Mouse (Mus musculus): ENCODE results near the gene Gh. TPM values are rescaled to one million over a fixed set of nuclear protein-coding genes. Genes with fewer than 3 reads are reported as not detected.

Gene Gh
- polyA plus RNA-seq, 1 experiment = not detected

- Histone ChIP-seq H3K9me3 (replicated peaks; ENCODE audit: control insufficient read depth, insufficient read depth, low read length, poor library complexity, severe bottlenecking) (no peaks in the 10 kb centered on the region), H3K9ac (ENCODE audit: low read depth, poor library complexity, severe bottlenecking) (no peak within 1 kb of the TSS), H3K36me3 (ENCODE audit: control insufficient read depth, insufficient read depth, low read length, poor library complexity, severe bottlenecking) (no peaks in the 10 kb centered on the region), H3K27me3 (ENCODE audit: control insufficient read depth, insufficient read depth, low read length, poor library complexity, severe bottlenecking) (no peaks in the 10 kb centered on the region), H3K27ac (ENCODE audit: insufficient read depth, low read length) (no peak within 1 kb of the TSS), H3K4me1 (ENCODE audit: control insufficient read depth, insufficient read depth, low read length) (peaks cover 8% of the 10 kb centered on the region), H3K4me3 (ENCODE audit: low read depth, low read length) (no peak within 1 kb of the TSS)
- no peak for TF ChIP-seq POLR2A (IDR thresholded peaks at IDR 0.05; ENCODE audit: insufficient read depth, low read length)
- TF ChIP-seq EP300 (IDR thresholded peaks at IDR 0.05; ENCODE audit: insufficient read depth, low read depth, low read length) = peak; percentile 52; the same call in 1 of the 2 replicates
- TF ChIP-seq CTCF (IDR thresholded peaks at IDR 0.05; ENCODE audit: low read depth, low read length) = peak; percentile 81
Measured at GRCm38 (mm10) chr11:106276454-106276853, 25.2 kb downstream of the Gh start, which contains the start of gene Tcam1. Gene Tcam1 (plus strand): TSS chr11:106276672.

GRCm38 (mm10) chr11:106274971-106275411 lies 26.7 kb downstream of the Gh start:
- no peaks in the 10 kb centered on the region for H3K36me3 ChIP-seq (ENCODE audit: control insufficient read depth, insufficient read depth, low read length, poor library complexity, severe bottlenecking)
- no peak overlapping the region for H3K27ac ChIP-seq (ENCODE audit: insufficient read depth, low read length)
- H3K9me3 ChIP-seq (replicated peaks; ENCODE audit: control insufficient read depth, insufficient read depth, low read length, poor library complexity, severe bottlenecking) = no peaks in the 10 kb centered on the region
- no peak overlapping the region for H3K4me3 ChIP-seq (ENCODE audit: low read depth, low read length)
- no peaks in the 10 kb centered on the region for H3K27me3 ChIP-seq (ENCODE audit: control insufficient read depth, insufficient read depth, low read length, poor library complexity, severe bottlenecking)
- TF ChIP-seq EP300 (IDR thresholded peaks at IDR 0.05; ENCODE audit: insufficient read depth, low read depth, low read length) = no peak
- peaks cover 8% of the 10 kb centered on the region for H3K4me1 ChIP-seq (ENCODE audit: control insufficient read depth, insufficient read depth, low read length)
- no peak overlapping the region for H3K9ac ChIP-seq (ENCODE audit: low read depth, poor library complexity, severe bottlenecking)

GRCm38 (mm10) chr11:106274374-106274773 lies 27.3 kb downstream of the Gh start:
- Histone ChIP-seq H3K27ac (ENCODE audit: insufficient read depth, low read length) (no peak overlapping the region), H3K4me3 (ENCODE audit: low read depth, low read length) (no peak overlapping the region), H3K9ac (ENCODE audit: low read depth, poor library complexity, severe bottlenecking) (peak overlapping the region; percentile 84; the same call in 1 of the 2 replicates), H3K4me1 (ENCODE audit: control insufficient read depth, insufficient read depth, low read length) (peaks cover 8% of the 10 kb centered on the region), H3K27me3 (ENCODE audit: control insufficient read depth, insufficient read depth, low read length, poor library complexity, severe bottlenecking) (no peaks in the 10 kb centered on the region), H3K9me3 (replicated peaks; ENCODE audit: control insufficient read depth, insufficient read depth, low read length, poor library complexity, severe bottlenecking) (no peaks in the 10 kb centered on the region), H3K36me3 (ENCODE audit: control insufficient read depth, insufficient read depth, low read length, poor library complexity, severe bottlenecking) (no peaks in the 10 kb centered on the region)
- no peak for TF ChIP-seq POLR2A (IDR thresholded peaks at IDR 0.05; ENCODE audit: insufficient read depth, low read length)
- no peak for TF ChIP-seq EP300 (IDR thresholded peaks at IDR 0.05; ENCODE audit: insufficient read depth, low read depth, low read length)
- TF ChIP-seq CTCF (IDR thresholded peaks at IDR 0.05; ENCODE audit: low read depth, low read length) = no peak

- TF ChIP-seq POLR2A (IDR thresholded peaks at IDR 0.05; ENCODE audit: insufficient read depth, low read length) = no peak
- no peak for TF ChIP-seq CTCF (IDR thresholded peaks at IDR 0.05; ENCODE audit: low read depth, low read length)
- no peak for TF ChIP-seq EP300 (IDR thresholded peaks at IDR 0.05; ENCODE audit: insufficient read depth, low read depth, low read length)
- peak overlapping the region; percentile 63 for H3K4me3 ChIP-seq (ENCODE audit: low read depth, low read length)
- no peaks in the 10 kb centered on the region for H3K36me3 ChIP-seq (ENCODE audit: control insufficient read depth, insufficient read depth, low read length, poor library complexity, severe bottlenecking)
- no peaks in the 10 kb centered on the region for H3K9me3 ChIP-seq (replicated peaks; ENCODE audit: control insufficient read depth, insufficient read depth, low read length, poor library complexity, severe bottlenecking)
- H3K27ac ChIP-seq (ENCODE audit: insufficient read depth, low read length) = peak overlapping the region; percentile 66
- H3K9ac ChIP-seq (ENCODE audit: low read depth, poor library complexity, severe bottlenecking) = peak overlapping the region; percentile 84
- H3K4me1 ChIP-seq (ENCODE audit: control insufficient read depth, insufficient read depth, low read length) = peaks cover 8% of the 10 kb centered on the region
- H3K27me3 ChIP-seq (ENCODE audit: control insufficient read depth, insufficient read depth, low read length, poor library complexity, severe bottlenecking) = no peaks in the 10 kb centered on the region
Measured at GRCm38 (mm10) chr11:106273811-106274210, 27.9 kb downstream of the Gh start.

- Histone ChIP-seq H3K4me3 (ENCODE audit: low read depth, low read length) (peak overlapping the region; percentile 63), H3K36me3 (ENCODE audit: control insufficient read depth, insufficient read depth, low read length, poor library complexity, severe bottlenecking) (no peaks in the 10 kb centered on the region), H3K4me1 (ENCODE audit: control insufficient read depth, insufficient read depth, low read length) (peaks cover 8% of the 10 kb centered on the region), H3K9me3 (replicated peaks; ENCODE audit: control insufficient read depth, insufficient read depth, low read length, poor library complexity, severe bottlenecking) (no peaks in the 10 kb centered on the region), H3K27me3 (ENCODE audit: control insufficient read depth, insufficient read depth, low read length, poor library complexity, severe bottlenecking) (no peaks in the 10 kb centered on the region), H3K27ac (ENCODE audit: insufficient read depth, low read length) (peak overlapping the region; percentile 66), H3K9ac (ENCODE audit: low read depth, poor library complexity, severe bottlenecking) (peak overlapping the region; percentile 84)
- no peak for TF ChIP-seq EP300 (IDR thresholded peaks at IDR 0.05; ENCODE audit: insufficient read depth, low read depth, low read length)
- TF ChIP-seq POLR2A (IDR thresholded peaks at IDR 0.05; ENCODE audit: insufficient read depth, low read length) = no peak
- TF ChIP-seq CTCF (IDR thresholded peaks at IDR 0.05; ENCODE audit: low read depth, low read length) = no peak
Measured at GRCm38 (mm10) chr11:106273311-106273684, 28.4 kb downstream of the Gh start.

- H3K4me3 ChIP-seq (ENCODE audit: low read depth, low read length) = peak within 1 kb of the TSS; percentile 95
- no peaks in the 10 kb centered on the region for H3K36me3 ChIP-seq (ENCODE audit: control insufficient read depth, insufficient read depth, low read length, poor library complexity, severe bottlenecking)
- H3K9ac ChIP-seq (ENCODE audit: low read depth, poor library complexity, severe bottlenecking) = peak within 1 kb of the TSS; percentile 98
- TF ChIP-seq POLR2A (IDR thresholded peaks at IDR 0.05; ENCODE audit: insufficient read depth, low read length) = peak; percentile 62
- no peak for TF ChIP-seq CTCF (IDR thresholded peaks at IDR 0.05; ENCODE audit: low read depth, low read length)
- H3K27me3 ChIP-seq (ENCODE audit: control insufficient read depth, insufficient read depth, low read length, poor library complexity, severe bottlenecking) = no peaks in the 10 kb centered on the region
- H3K9me3 ChIP-seq (replicated peaks; ENCODE audit: control insufficient read depth, insufficient read depth, low read length, poor library complexity, severe bottlenecking) = no peaks in the 10 kb centered on the region
- peak within 1 kb of the TSS; percentile 66 for H3K27ac ChIP-seq (ENCODE audit: insufficient read depth, low read length)
- H3K4me1 ChIP-seq (ENCODE audit: control insufficient read depth, insufficient read depth, low read length) = peaks cover 8% of the 10 kb centered on the region
Measured at GRCm38 (mm10) chr11:106272644-106273310, 28.9 kb downstream of the Gh start, which contains the start of gene Smarcd2. Gene Smarcd2 (minus strand): TSS chr11:106272972.

Data from ES-Bruce4 (cell line).